Mouse (Mus musculus): ENCODE measurements around the gene Kctd18.
A peak's percentile ranks its signal among the peaks of the same experiment; 100 is the strongest.

Gene Kctd18

DNA sequence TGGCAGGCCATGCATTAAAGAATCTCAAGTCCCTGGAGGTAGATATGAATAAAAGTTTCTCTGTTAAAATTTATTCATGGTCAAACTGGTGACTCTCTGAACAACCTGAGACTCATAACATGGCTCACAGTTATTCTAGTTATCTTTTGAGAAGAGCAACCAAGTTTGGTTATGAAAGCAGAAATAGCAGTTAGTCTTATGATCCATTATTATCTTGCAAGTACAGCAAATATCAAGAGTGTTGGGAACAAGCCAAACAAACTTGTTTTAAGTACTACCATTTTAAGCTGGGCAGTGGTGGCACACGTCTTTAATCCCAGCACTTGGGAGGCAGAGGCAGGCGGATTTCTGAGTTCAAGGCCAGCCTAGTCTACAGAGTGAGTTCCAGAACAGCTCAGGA is 27.5 kb downstream of the Kctd18 start:
- DNase-seq (ENCODE audit: low read depth, low spot score): no peak

- peak; percentile 61 for DNase-seq (ENCODE audit: low read depth, low spot score)
Observed at GRCm38 (mm10) chr1:57989052-57989600, 29.6 kb downstream of the Kctd18 start.

DNA sequence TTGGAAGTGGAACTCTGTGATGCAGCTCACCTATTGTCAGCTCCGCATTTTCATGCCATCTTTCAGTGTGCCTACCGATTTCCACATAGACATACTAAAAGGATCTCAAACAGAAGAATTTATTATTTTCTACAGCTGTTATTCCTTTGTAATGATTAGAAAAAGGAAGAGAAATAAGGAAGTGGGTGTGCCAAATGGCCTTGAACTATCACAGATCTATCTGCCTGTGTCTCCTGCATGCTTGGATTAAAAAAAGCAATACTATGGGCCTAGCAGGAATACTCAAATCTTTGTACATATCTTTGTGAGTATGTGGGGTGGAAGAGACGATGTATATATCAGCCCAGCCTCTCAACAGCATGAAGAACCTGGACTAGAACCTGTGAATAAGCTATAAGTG is 41.9 kb downstream of the Kctd18 start:
- no peak for DNase-seq (ENCODE audit: low read depth, low spot score)

DNA sequence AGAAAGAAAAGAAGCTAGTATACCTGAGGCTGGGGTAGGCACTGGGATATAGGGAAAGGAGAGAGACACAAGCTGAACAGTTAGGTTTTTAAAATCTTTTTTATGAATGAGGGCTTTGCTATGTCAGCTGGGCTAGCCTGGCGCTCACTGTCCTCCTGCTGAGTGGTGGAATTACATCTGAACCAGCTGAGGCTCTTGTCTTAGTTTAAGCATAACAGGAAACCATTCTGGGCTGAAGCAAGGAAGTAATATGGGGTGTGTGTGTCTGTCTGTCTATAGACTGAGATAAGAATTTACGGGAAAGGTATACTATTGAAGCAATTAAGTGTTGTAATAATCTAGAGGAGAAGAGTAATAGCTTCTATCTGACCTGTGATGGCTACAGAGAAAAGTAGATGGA is 47.2 kb downstream of the Kctd18 start:
- no peak for DNase-seq (ENCODE audit: low read depth, low spot score)

GRCm38 (mm10) chr1:57969327-57970271 is 49.2 kb downstream of the Kctd18 start:
- peak; percentile 84 for DNase-seq (ENCODE audit: low read depth, low spot score)

GRCm38 (mm10) chr1:57955774-57956173 is 63.0 kb downstream of the Kctd18 start:
- DNase-seq (ENCODE audit: low read depth, low spot score): no peak

GRCm38 (mm10) chr1:57954376-57954765 is 64.4 kb downstream of the Kctd18 start:
- no peak for DNase-seq (ENCODE audit: low read depth, low spot score)

DNA sequence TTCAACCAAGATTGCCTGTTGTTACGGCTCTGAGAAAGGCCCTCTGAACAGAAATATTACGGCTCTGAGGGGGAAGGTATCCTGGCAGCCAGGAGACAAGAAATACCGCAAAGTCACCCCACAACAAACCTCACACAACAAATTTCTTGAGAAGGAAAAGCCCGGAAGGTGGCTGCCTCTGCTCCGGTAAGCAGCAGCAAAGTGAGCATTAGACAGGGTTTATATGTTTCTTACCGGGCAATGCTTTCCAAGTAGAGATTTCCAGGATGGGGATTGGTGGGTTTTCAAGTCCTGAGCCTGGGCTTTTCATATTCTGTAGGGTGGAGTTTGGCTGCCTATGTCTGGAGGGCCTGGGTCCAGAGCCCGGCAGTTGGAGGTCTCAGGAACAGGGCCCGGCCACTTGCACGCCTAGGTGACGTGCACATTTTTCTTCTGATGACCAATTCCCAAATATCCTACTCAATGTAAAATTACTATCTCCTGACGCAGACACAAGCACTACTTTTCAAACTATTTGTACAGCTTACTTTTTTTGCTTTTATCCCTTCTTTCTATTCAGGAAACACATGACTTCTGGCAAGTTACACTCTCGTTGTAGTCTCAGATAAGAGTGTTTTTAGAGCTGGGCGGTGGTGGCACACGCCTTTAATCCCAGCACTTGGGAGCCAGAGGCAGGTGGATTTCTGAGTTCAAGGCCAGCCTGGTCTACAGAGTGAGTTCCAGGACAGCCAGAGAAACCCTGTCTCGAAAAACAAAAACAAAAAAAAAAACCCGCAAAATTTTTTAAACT is 65.0 kb downstream of the Kctd18 start:
- DNase-seq (ENCODE audit: low read depth, low spot score): no peak

- no peak for DNase-seq (ENCODE audit: low read depth, low spot score)
Observed at GRCm38 (mm10) chr1:57952509-57952908, 66.2 kb downstream of the Kctd18 start.

- DNase-seq (ENCODE audit: low read depth, low spot score): no peak
Observed at GRCm38 (mm10) chr1:57949716-57950115, 69.0 kb downstream of the Kctd18 start.

- DNase-seq (ENCODE audit: low read depth, low spot score): no peak
Observed at GRCm38 (mm10) chr1:57949195-57949594, 69.6 kb downstream of the Kctd18 start.

DNA sequence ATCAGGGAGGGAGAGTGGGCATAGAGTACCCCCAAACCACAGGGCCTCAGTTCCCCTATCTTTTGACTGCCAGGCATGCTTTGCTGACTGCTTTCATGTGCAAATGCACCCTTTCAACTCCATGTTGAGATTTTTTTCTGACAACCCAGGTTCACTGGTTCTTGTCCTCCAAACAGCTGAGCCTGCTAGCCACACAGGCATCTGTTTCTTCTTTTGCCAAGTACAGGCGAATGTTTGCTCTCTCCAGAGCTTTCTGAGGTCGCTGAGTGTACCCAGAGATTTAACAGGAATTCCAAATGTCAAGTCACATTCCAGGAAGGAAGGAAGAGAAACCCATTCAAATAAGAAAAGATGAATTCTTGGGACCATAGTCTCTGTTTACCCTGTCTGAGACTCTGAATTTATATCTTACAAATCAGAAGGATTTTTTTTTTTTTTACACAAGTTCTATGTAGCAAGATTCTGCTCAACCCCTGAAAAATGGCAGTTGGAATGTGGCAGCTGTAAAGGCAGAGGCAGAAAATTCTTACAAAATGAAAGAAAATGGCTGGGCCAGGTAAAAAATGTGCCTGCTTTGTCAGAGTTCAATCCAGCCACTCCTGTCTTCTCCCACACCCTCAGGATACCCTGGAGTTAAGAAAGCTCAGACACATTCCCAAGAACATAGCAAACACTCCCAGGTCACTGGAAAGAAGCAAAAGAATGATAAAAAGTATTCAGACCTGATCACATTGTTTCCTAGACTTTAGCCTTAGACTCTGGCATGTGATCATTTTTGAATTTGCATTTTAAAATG is 71.0 kb downstream of the Kctd18 start:
- no peak for DNase-seq (ENCODE audit: low read depth, low spot score)

GRCm38 (mm10) chr1:57942215-57942614 is 76.5 kb downstream of the Kctd18 start:
- DNase-seq (ENCODE audit: low read depth, low spot score): no peak

GRCm38 (mm10) chr1:57941734-57942133 is 77.0 kb downstream of the Kctd18 start:
- DNase-seq (ENCODE audit: low read depth, low spot score): no peak

GRCm38 (mm10) chr1:57941095-57941494 is 77.7 kb downstream of the Kctd18 start:
- no peak for DNase-seq (ENCODE audit: low read depth, low spot score)

GRCm38 (mm10) chr1:57940691-57941090 is 78.1 kb downstream of the Kctd18 start:
- no peak for DNase-seq (ENCODE audit: low read depth, low spot score)

GRCm38 (mm10) chr1:57934287-57934686 is 84.5 kb downstream of the Kctd18 start:
- DNase-seq (ENCODE audit: low read depth, low spot score): no peak

DNA sequence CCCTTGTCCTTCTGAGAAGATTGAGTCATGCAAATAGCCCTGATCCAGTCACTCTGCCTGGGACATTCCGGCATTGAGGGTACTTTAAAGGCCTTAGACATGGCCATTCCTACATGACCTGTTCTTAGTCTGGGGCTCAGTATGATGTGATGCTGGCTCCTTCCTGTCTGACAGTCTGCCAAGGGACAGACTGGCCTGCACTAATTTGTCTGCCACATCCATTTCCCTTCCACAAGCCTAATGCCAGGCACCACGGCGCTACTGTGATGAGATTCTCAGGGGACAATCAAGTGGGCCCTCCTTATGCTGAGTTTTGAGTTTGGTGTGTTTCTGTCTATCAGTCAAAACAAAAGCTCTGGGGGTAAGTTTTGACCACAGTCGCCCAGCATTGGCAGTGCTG is 100.2 kb downstream of the Kctd18 start:
- DNase-seq (ENCODE audit: low read depth, low spot score): no peak

- DNase-seq (ENCODE audit: low read depth, low spot score): no peak
Observed at GRCm38 (mm10) chr1:57917342-57917741, 101.4 kb downstream of the Kctd18 start.

DNA sequence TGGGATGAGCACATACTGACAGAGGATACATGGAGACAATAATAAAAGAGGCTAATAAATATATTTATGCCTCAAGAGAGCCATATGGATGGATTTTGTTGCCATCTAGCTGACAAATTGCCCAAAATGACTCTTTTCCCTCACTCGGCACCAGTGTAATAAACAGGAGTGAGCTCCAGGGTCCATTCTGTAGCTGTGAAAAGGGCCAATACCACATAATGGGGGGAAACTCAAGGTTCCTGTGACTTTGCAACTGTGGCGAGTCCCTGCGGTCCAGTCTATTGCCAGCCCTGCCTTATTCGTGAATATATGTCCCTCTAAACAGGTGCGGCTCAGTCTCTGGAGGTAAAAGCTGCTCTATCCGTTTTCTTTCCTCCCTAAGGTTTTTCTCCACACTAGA is 107.2 kb downstream of the Kctd18 start:
- no peak for DNase-seq (ENCODE audit: low read depth, low spot score)

DNA sequence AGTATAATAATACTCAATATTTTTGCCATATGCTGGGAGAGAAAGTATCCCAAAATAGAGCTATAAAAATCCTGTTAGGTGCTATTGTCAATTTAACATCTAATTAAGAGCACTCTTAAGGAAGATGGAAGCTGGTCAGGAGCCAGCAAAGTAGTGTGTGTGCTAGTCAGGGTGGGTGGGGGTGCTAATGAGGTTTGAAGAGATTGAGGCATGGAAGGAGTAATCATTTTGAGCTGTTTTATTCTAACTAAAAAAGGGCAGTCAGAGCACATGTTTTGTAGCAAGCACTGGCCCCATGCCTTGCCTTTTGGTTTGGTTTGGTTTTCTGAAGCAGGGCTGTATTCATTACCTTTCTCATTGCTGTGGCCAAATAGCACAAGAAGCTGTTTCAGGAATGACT is 112.4 kb downstream of the Kctd18 start:
- no peak for DNase-seq (ENCODE audit: low read depth, low spot score)

GRCm38 (mm10) chr1:57905912-57906311 is 112.8 kb downstream of the Kctd18 start:
- DNase-seq (ENCODE audit: low read depth, low spot score): peak; percentile 27
